ENCODE assay signal across 27 mouse cellular contexts in the genomic region with DNA sequence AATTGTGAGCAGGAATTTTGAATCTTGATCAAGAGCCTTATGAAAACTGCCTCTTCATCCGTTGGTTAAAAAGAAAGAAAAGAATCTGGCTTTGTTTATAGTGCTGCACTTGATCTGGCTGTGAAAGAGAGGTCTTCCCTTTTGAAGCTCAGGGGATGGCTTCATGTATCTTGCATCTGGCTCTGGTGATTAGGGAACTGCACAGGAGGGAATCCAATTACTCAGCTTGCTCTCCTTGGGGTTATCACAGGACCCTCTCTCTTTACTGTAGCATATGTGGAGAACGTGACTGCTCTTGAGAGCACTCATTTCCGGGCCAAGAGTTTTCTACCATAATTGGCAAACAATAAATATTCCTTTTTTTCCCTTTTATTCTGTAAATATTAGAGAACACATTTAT.
"Had no signal": no experiment of that assay in that cellular context is flagged by ENCODE, and none has a peak within 500 bp of the region (broad histone marks: within the 10 kb centered on the region; RNA-seq: fewer than 3 reads in every experiment).

No protein-coding gene starts in this region.

- DNase-seq: gastrocnemius, adult 2 months; gastrocnemius, postnatal 10 days; gastrocnemius, postnatal 25 days; heart, adult 18-20 months; heart, postnatal 10 days; heart, postnatal 4 days; kidney, adult 18-20 months; kidney, adult 8-10 months; kidney, postnatal 10 days; kidney, postnatal 25 days; kidney, postnatal 4 days; liver, embryonic 13.5 days had no signal

- H3K4me3 ChIP-seq: gastrocnemius, adult 2 months; heart, embryonic 10.5 days; heart, embryonic 12.5 days; hindbrain, embryonic 10.5 days; hindbrain, embryonic 12.5 days; intestine, embryonic 15.5 days; layer of hippocampus, adult 2 months; left cerebral cortex, adult 2 months; limb, embryonic 10.5 days; limb, embryonic 12.5 days; liver, embryonic 13.5 days; liver, embryonic 15.5 days had no signal

- H3K4me2 ChIP-seq: heart, embryonic 12.5 days; hindbrain, embryonic 12.5 days; hindbrain, embryonic 14.5 days; intestine, embryonic 15.5 days; limb, embryonic 12.5 days; liver, embryonic 11.5 days; liver, embryonic 13.5 days; liver, embryonic 15.5 days had no signal

- H3K4me1 ChIP-seq: heart, embryonic 10.5 days; heart, embryonic 12.5 days; hindbrain, embryonic 10.5 days; hindbrain, embryonic 12.5 days; intestine, embryonic 15.5 days; liver, embryonic 13.5 days; liver, embryonic 15.5 days had no signal

- H3K27me3 ChIP-seq: heart, embryonic 12.5 days; hindbrain, embryonic 12.5 days; intestine, embryonic 15.5 days; limb, embryonic 12.5 days; liver, embryonic 13.5 days; liver, embryonic 15.5 days had no signal

- H3K27ac ChIP-seq: gastrocnemius, adult 2 months; heart, embryonic 10.5 days; hindbrain, embryonic 10.5 days; hindbrain, embryonic 12.5 days; hindbrain, embryonic 14.5 days; intestine, embryonic 15.5 days; layer of hippocampus, adult 2 months; left cerebral cortex, adult 2 months; limb, embryonic 10.5 days; limb, embryonic 12.5 days; liver, embryonic 13.5 days; liver, embryonic 15.5 days had no signal

- H3K36me3 ChIP-seq: heart, embryonic 10.5 days; heart, embryonic 12.5 days; hindbrain, embryonic 10.5 days; hindbrain, embryonic 12.5 days; intestine, embryonic 15.5 days; limb, embryonic 10.5 days; limb, embryonic 12.5 days; liver, embryonic 13.5 days; liver, embryonic 15.5 days had no signal

- H3K9ac ChIP-seq: heart, embryonic 12.5 days; hindbrain, embryonic 12.5 days; hindbrain, embryonic 14.5 days; intestine, embryonic 15.5 days; limb, embryonic 12.5 days; liver, embryonic 13.5 days; liver, embryonic 15.5 days had no signal

- ATAC-seq: hindbrain, embryonic 16.5 days; inflammation-experienced regulatory T-cells, adult 6 months; intestine, embryonic 15.5 days; intestine, postnatal 0 days had no signal

- H3K9me3 ChIP-seq: heart, embryonic 10.5 days; heart, embryonic 12.5 days; hindbrain, embryonic 10.5 days; hindbrain, embryonic 12.5 days; intestine, embryonic 15.5 days; limb, embryonic 10.5 days; limb, embryonic 12.5 days; liver, embryonic 13.5 days; liver, embryonic 15.5 days had no signal
